Mouse (Mus musculus) megakaryocyte progenitor cell, adult 5-6 weeks (primary cell): ENCODE data around the gene B4galt7. TPM values are rescaled to one million over a fixed set of nuclear protein-coding genes. Genes with fewer than 3 reads are reported as not detected.

Experiments
- total RNA-seq, 2 experiments: library from RNA; stranded (forward) in 1 of 2; stranded (reverse) in 1 of 2; fragments of 157-497, 149-512 nt in 1 of 2; fragments of 200-1000 nt in 1 of 2; gene quantifications; 2 replicates each; pipeline versions ENCODE4 v1.2.3 to v1.2.4; 2015 to 2017

B4galt7 gene
- total RNA-seq, 2 experiments from 2014 or later, result 13.0 to 16.7 TPM

Other genes with a start within 250 kb of the B4galt7 start
- 86.8 and 102 TPM in 2 replicates for gene Lman2, start 237.1 kb upstream of the B4galt7 start, total RNA-seq (2015)
- gene Lman2, start 237.1 kb upstream of the B4galt7 start, total RNA-seq (2017), result 126 and 131 TPM in 2 replicates
- 11.5 and 12.6 TPM in 2 replicates for gene Rgs14, start 230.2 kb upstream of the B4galt7 start, total RNA-seq (2015)
- 9.7 and 17.4 TPM in 2 replicates for gene Rgs14, start 230.2 kb upstream of the B4galt7 start, total RNA-seq (2017)
- gene Slc34a1, start 201.7 kb upstream of the B4galt7 start, total RNA-seq (2015), result 0.12 and 0.95 TPM in 2 replicates
- gene Slc34a1, start 201.7 kb upstream of the B4galt7 start, total RNA-seq (2017), result 0.08 and 1.1 TPM in 2 replicates
- not detected in 2 replicates for gene Pfn3, start 184.7 kb upstream of the B4galt7 start, total RNA-seq (2015)
- not detected in 2 replicates for gene Pfn3, start 184.7 kb upstream of the B4galt7 start, total RNA-seq (2017)
- gene F12, start 173.1 kb upstream of the B4galt7 start, total RNA-seq (2015), result not detected in 2 replicates
- gene F12, start 173.1 kb upstream of the B4galt7 start, total RNA-seq (2017), result not detected in 2 replicates
- 51.7 and 52.6 TPM in 2 replicates for gene Grk6, start 154.8 kb upstream of the B4galt7 start, total RNA-seq (2015)
- gene Grk6, start 154.8 kb upstream of the B4galt7 start, total RNA-seq (2017), result 81.7 and 88.6 TPM in 2 replicates
- gene Prr7, start 135.6 kb upstream of the B4galt7 start, total RNA-seq (2015), result 0.72 and 1.7 TPM in 2 replicates
- gene Prr7, start 135.6 kb upstream of the B4galt7 start, total RNA-seq (2017), result 1.5 TPM in 2 replicates
- 0.72 and 0.76 TPM in 2 replicates for gene Dbn1, start 111.8 kb upstream of the B4galt7 start, total RNA-seq (2015)
- 2.3 and 2.7 TPM in 2 replicates for gene Dbn1, start 111.8 kb upstream of the B4galt7 start, total RNA-seq (2017)
- gene Pdlim7, start 86.2 kb upstream of the B4galt7 start, total RNA-seq (2015), result 12.7 and 13.0 TPM in 2 replicates
- gene Pdlim7, start 86.2 kb upstream of the B4galt7 start, total RNA-seq (2017), result 5.3 and 5.9 TPM in 2 replicates
- 18.1 and 34.6 TPM in 2 replicates for gene Dok3, start 70.6 kb upstream of the B4galt7 start, total RNA-seq (2015)
- 22.9 and 31.2 TPM in 2 replicates for gene Dok3, start 70.6 kb upstream of the B4galt7 start, total RNA-seq (2017)
- gene Ddx41, start 63.2 kb upstream of the B4galt7 start, total RNA-seq (2015), result 28.0 and 29.1 TPM in 2 replicates
- 66.9 and 78.0 TPM in 2 replicates for gene Ddx41, start 63.2 kb upstream of the B4galt7 start, total RNA-seq (2017)
- 24.9 and 29.1 TPM in 2 replicates for gene Fam193b, start 28.8 kb upstream of the B4galt7 start, total RNA-seq (2015)
- gene Fam193b, start 28.8 kb upstream of the B4galt7 start, total RNA-seq (2017), result 21.8 and 25.1 TPM in 2 replicates
- gene Tmed9, start 26.2 kb upstream of the B4galt7 start, total RNA-seq (2015), result 92.3 and 117 TPM in 2 replicates
- 194 and 211 TPM in 2 replicates for gene Tmed9, start 26.2 kb upstream of the B4galt7 start, total RNA-seq (2017)
- 50.0 and 50.4 TPM in 2 replicates for gene Caml, start 23.1 kb downstream of the B4galt7 start, total RNA-seq (2015)
- gene Caml, start 23.1 kb downstream of the B4galt7 start, total RNA-seq (2017), result 49.5 and 54.7 TPM in 2 replicates
- 62.4 and 76.8 TPM in 2 replicates for gene Ddx46, start 35.1 kb downstream of the B4galt7 start, total RNA-seq (2015)
- 79.0 and 153 TPM in 2 replicates for gene Ddx46, start 35.1 kb downstream of the B4galt7 start, total RNA-seq (2017)
- 65.0 and 76.9 TPM in 2 replicates for gene B230219D22Rik, start 93.2 kb downstream of the B4galt7 start, total RNA-seq (2015)
- gene B230219D22Rik, start 93.2 kb downstream of the B4galt7 start, total RNA-seq (2017), result 35.9 and 39.5 TPM in 2 replicates
- gene Txndc15, start 114.8 kb downstream of the B4galt7 start, total RNA-seq (2015), result 27.5 and 27.8 TPM in 2 replicates
- gene Txndc15, start 114.8 kb downstream of the B4galt7 start, total RNA-seq (2017), result 42.2 and 53.1 TPM in 2 replicates
- gene Pcbd2, start 127.5 kb downstream of the B4galt7 start, total RNA-seq (2015), result 38.6 and 40.9 TPM in 2 replicates
- 18.4 and 25.6 TPM in 2 replicates for gene Pcbd2, start 127.5 kb downstream of the B4galt7 start, total RNA-seq (2017)
- gene Catsper3, start 184.7 kb downstream of the B4galt7 start, total RNA-seq (2015), result 0.37 TPM in 1 of 2 replicates, not detected in the other
- gene Catsper3, start 184.7 kb downstream of the B4galt7 start, total RNA-seq (2017), result not detected in 2 replicates
- gene Pitx1, start 236.3 kb downstream of the B4galt7 start, total RNA-seq (2015), result not detected in 2 replicates
- not detected in 2 replicates for gene Pitx1, start 236.3 kb downstream of the B4galt7 start, total RNA-seq (2017)